Mouse (Mus musculus): Measurements from ENCODE around the gene Gm10153.

The Gm10153 gene

DNA sequence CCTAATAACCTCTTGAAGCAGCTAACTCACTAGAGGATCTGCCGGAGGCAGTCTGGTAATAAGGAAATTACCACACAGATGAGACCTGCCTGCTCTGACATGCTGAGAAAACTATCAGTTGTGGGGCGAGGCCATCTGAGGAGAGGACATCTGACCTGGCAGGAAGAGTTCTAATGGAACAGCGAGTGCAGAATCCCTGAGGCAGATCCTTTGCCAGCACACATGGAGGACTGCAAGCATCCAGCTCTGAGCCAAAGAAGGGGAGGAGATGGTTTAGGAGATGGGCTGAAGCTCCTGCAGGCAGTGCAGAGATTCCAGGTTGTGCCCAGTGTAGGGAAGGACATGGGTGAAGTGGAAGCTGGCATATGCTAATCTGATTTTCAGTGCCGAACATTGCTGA, 38.0 kb downstream of the Gm10153 start:
- no peak for TF ChIP-seq GATA4 (IDR thresholded peaks at IDR 0.05; ENCODE audit: insufficient replicate concordance, low read length)

DNA sequence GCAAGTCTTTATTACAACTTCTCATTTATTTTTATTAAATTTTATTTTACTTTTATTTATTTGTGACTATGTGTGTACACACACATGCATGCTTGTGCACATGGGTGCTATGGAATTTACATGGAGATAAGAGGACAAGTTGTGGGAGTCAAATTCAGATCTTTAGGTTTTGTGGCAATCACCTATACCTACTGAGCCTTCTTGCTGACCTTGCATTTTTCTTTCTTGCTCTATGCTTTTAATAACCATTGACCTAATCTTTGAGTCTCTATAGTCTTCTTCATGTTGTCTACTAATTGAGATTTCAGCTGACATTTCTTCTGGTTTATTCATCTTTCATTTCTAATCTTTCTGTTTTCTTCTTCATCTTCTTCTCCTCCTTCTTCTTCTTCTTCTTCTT, 41.6 kb downstream of the Gm10153 start:
- no peak for TF ChIP-seq GATA4 (IDR thresholded peaks at IDR 0.05; ENCODE audit: insufficient replicate concordance, low read length)

DNA sequence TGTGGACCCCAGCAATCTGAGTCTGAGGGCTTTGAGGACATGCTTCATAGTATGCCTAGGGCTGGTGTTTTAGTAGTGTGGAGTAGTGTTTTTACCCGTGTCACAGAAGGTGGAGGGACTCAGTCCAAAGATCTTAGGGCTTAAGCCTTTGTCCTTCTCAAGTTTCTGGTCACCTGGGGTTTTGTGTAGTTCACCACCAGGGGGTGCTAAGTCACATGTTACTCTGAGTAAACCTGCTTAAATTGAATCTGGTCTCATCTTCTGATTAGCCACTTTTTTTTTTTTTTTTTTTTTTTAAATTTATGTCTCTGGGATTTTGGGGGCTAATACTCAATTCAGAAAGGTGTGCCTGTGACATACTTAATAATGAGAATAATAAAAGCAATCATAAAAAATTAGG, 44.2 kb downstream of the Gm10153 start:
- TF ChIP-seq GATA4 (IDR thresholded peaks at IDR 0.05; ENCODE audit: insufficient replicate concordance, low read length) = no peak

DNA sequence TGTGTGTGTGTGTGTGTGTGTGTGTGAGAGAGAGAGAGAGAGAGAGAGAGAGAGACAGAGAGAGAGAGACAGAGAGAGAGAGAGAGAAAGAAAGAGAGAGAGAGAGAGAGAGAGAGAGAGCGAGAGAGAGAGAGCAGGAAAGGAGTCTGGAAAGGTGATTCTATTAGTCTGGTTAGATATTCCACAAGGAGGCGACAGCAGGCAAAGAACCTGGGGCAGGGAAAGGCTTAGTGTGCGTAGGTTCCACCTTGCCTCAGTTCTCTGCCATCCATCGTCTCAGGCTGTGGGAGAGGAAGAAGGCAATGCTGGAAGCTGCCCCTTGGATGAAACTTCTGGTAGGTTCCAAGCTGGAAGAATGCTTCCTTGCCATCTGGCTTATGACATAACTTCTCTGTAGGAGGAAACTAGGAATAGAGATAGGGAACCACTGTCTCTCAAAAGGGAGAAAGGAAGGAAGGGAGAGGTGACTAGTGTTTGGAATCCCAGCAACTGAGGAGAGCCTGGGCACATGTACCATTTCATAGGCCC, 44.7 kb downstream of the Gm10153 start:
- no peak for TF ChIP-seq GATA4 (IDR thresholded peaks at IDR 0.05; ENCODE audit: insufficient replicate concordance, low read length)

DNA sequence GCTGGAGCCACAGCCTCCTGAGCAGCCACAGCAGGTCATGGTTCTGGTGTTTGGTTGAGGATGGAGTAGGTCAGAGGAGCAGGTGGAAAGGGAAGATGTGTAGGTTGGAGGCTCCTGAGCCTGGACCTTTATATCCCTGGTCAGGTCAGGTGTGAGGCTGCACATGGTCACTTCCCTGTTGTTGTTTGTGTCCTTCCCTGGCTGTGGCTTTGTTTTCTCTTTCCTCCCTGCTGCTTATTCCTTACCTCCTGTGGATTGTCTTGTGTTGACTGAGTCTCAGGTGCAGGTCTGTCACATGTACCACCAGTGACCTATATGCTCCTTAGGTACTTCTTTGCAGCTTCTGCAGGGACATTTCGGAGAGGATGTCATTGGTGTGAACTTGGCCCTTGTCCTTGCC, 45.7 kb downstream of the Gm10153 start, which contains the start of gene Gm45337:
TSS of gene Gm45337 (minus strand) at position 101 of the 400 bp plus-strand sequence.
- no peak for TF ChIP-seq GATA4 (IDR thresholded peaks at IDR 0.05; ENCODE audit: insufficient replicate concordance, low read length)

DNA sequence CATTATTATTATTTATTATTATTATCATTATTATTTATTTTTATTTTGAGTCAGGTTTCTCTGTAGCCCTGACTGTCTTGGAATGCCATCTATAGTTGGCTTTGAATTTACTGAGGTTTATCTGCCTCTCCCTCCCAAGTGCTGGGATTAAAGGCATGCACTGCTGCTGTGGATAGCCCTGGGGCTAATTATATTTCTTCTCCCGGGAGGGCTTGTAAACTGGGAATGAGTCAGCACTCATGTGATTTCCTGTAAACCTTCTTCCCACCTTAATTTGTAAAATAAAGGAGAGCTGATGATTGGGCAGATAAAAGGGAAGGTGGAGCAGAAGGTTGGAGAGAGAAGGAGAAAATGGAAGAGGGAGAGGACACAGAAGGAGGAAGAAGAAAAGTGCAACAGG, 49.5 kb downstream of the Gm10153 start:
- TF ChIP-seq GATA4 (IDR thresholded peaks at IDR 0.05; ENCODE audit: insufficient replicate concordance, low read length) = no peak
